Mouse (Mus musculus) heart, postnatal 25 days (tissue): ENCODE results near the gene Foxo6. TPM values are rescaled to one million over a fixed set of nuclear protein-coding genes. Genes with fewer than 3 reads are reported as not detected.

ENCODE experiments used
- DNase-seq: peaks from one replicate; pipeline ENCODE4 v3.0.0; 2022; ENCODE audit warnings: low spot score
- intact Hi-C: fragments of 180-260 bp; cut with DNase I; formaldehyde crosslinking; loops from one replicate; pipeline ENCODE4 v1.15.1; 2025
- total RNA-seq, 2 experiments: library from RNA; stranded (reverse); gene quantifications; 2 replicates each; pipeline ENCODE4 v1.2.3; 2021

Foxo6 gene
- 1 to 10 TPM; 2.6 to 5.6 TPM for total RNA-seq

- intact Hi-C loops = loop anchor here (10.0 kb wide), 1 partner anchor 277 kb away; no protein-coding TSS in a partner anchor
- peak; percentile 93 for DNase-seq
Observed at GRCm38 (mm10) chr4:120287290-120288111, at the start of gene Foxo6. TSS of gene Foxo6 (minus strand) at chr4:120287349.

GRCm38 (mm10) chr4:120334316-120334715 lies 47.2 kb upstream of the Foxo6 start:
- intact Hi-C loops = no loop called here

GRCm38 (mm10) chr4:120332934-120333421 lies 45.8 kb upstream of the Foxo6 start:
- no peak for DNase-seq
- intact Hi-C loops = no loop called here

More at GRCm38 (mm10) chr4:120334316-120334715, 47.2 kb upstream of the Foxo6 start:
- no peak for DNase-seq

- no peak for DNase-seq
- intact Hi-C loops = no loop called here
Observed at GRCm38 (mm10) chr4:120332405-120332933, 45.3 kb upstream of the Foxo6 start.

GRCm38 (mm10) chr4:120331992-120332391 lies 44.8 kb upstream of the Foxo6 start:
- intact Hi-C loops = no loop called here
- no peak for DNase-seq

GRCm38 (mm10) chr4:120331541-120331940 lies 44.4 kb upstream of the Foxo6 start:
- intact Hi-C loops = no loop called here
- no peak for DNase-seq

GRCm38 (mm10) chr4:120325748-120326147 lies 38.6 kb upstream of the Foxo6 start:
- intact Hi-C loops = no loop called here

GRCm38 (mm10) chr4:120325051-120325450 lies 37.9 kb upstream of the Foxo6 start:
- intact Hi-C loops = no loop called here
- no peak for DNase-seq

More at GRCm38 (mm10) chr4:120325748-120326147, 38.6 kb upstream of the Foxo6 start:
- DNase-seq = no peak

GRCm38 (mm10) chr4:120323858-120324257 lies 36.7 kb upstream of the Foxo6 start:
- DNase-seq = no peak
- intact Hi-C loops = no loop called here

- intact Hi-C loops = no loop called here
- no peak for DNase-seq
Observed at GRCm38 (mm10) chr4:120323198-120323597, 36.0 kb upstream of the Foxo6 start.

- intact Hi-C loops = no loop called here
- no peak for DNase-seq
Observed at GRCm38 (mm10) chr4:120317541-120317940, 30.4 kb upstream of the Foxo6 start.

- intact Hi-C loops = no loop called here
- no peak for DNase-seq
Observed at GRCm38 (mm10) chr4:120316716-120317115, 29.6 kb upstream of the Foxo6 start.

- intact Hi-C loops = no loop called here
Observed at GRCm38 (mm10) chr4:120314571-120314970, 27.4 kb upstream of the Foxo6 start.

GRCm38 (mm10) chr4:120313309-120313708 lies 26.2 kb upstream of the Foxo6 start:
- no peak for DNase-seq
- intact Hi-C loops = no loop called here

More at GRCm38 (mm10) chr4:120314571-120314970, 27.4 kb upstream of the Foxo6 start:
- no peak for DNase-seq

GRCm38 (mm10) chr4:120304580-120304979 lies 17.4 kb upstream of the Foxo6 start:
- no peak for DNase-seq
- intact Hi-C loops = no loop called here

- DNase-seq = no peak
- intact Hi-C loops = no loop called here
Observed at GRCm38 (mm10) chr4:120299287-120299686, 12.1 kb upstream of the Foxo6 start.

GRCm38 (mm10) chr4:120291106-120291822 lies 4.1 kb upstream of the Foxo6 start:
- peak; percentile 58 for DNase-seq
- intact Hi-C loops = no loop called here

- intact Hi-C loops = no loop called here
- no peak for DNase-seq
Observed at GRCm38 (mm10) chr4:120290486-120290885, 3.3 kb upstream of the Foxo6 start.

GRCm38 (mm10) chr4:120289181-120289965 lies 2.2 kb upstream of the Foxo6 start:
- no peak for DNase-seq

More at GRCm38 (mm10) chr4:120289181-120289965, 2.2 kb upstream of the Foxo6 start:
- intact Hi-C loops = loop anchor here (10.0 kb wide), 1 partner anchor 275 kb away; no protein-coding TSS in a partner anchor
